Mouse (Mus musculus) limb, embryonic 13.5 days (tissue): Measurements from ENCODE around the gene Rbm4. TPM values are rescaled to one million over a fixed set of nuclear protein-coding genes. Genes with fewer than 3 reads are reported as not detected.
"Not testable (repeated sequence)": the region's sequence is repeated elsewhere in the genome, so short reads cannot be mapped to it uniquely, and the experiment has no call there.

Experiments
- ATAC-seq: fragments of 200-750 bp; cut with Nextera tagmentation; 2 replicates; pipeline ENCODE4 v1.8.0; 2017; ENCODE audit warnings: low read depth, moderate number of reproducible peaks, moderate TSS enrichment; ENCODE audit not compliant: low FRiP score
- H3K27ac ChIP-seq: fragments of 300-500 bp; sonication (generic); 2 replicates; pipeline ENCODE4 v1.5.1; 2015; ENCODE audit warnings: inconsistent platforms, mild to moderate bottlenecking, moderate library complexity
- H3K27me3 ChIP-seq: fragments of 300-500 bp; sonication (generic); 2 replicates; pipeline ENCODE4 v1.6.1; 2015; ENCODE audit warnings: mild to moderate bottlenecking, inconsistent platforms
- H3K36me3 ChIP-seq: fragments of 300-500 bp; sonication (generic); 2 replicates; pipeline ENCODE4 v1.6.1; 2015; ENCODE audit warnings: inconsistent platforms, mild to moderate bottlenecking, moderate library complexity
- H3K4me1 ChIP-seq: fragments of 300-500 bp; sonication (generic); 2 replicates; pipeline ENCODE4 v1.6.1; 2015; ENCODE audit warnings: inconsistent platforms
- H3K4me2 ChIP-seq: fragments of 300-500 bp; sonication (generic); replicated peaks from 2 replicates; pipeline ENCODE4 v1.6.1; 2015; ENCODE audit warnings: inconsistent platforms, mild to moderate bottlenecking, moderate library complexity
- H3K4me3 ChIP-seq: fragments of 300-500 bp; sonication (generic); 2 replicates; pipeline ENCODE4 v1.5.1; 2015; ENCODE audit warnings: moderate library complexity, mild to moderate bottlenecking, inconsistent platforms
- H3K9ac ChIP-seq: fragments of 300-500 bp; sonication (generic); 2 replicates; pipeline ENCODE4 v1.6.1; 2015; ENCODE audit warnings: mild to moderate bottlenecking, inconsistent platforms
- H3K9me3 ChIP-seq: fragments of 300-500 bp; sonication (generic); 2 replicates; pipeline ENCODE4 v1.6.1; 2016; ENCODE audit warnings: inconsistent platforms
- WGBS: fragments of 180-500 bp; shearing (Covaris S2); methylation state at CpG from one replicate; pipeline ENCODE4 v1.1.7; 2015; 5-methylcytosine and 5-hydroxymethylcytosine counted together
- polyA plus RNA-seq: library from polyadenylated mRNA; unstranded; fragments of >200 nt; fragmentation: Nextera tagmentation; extraction: Ambion mirVana; gene quantifications from 2 replicates; pipeline ENCODE4 v1.2.1, GENCODE M21; 2015

Rbm4 gene
- polyA plus RNA-seq, 1 experiment from 2014 or later, result 81.7 TPM

GRCm38 (mm10) chr19:4793281-4793830, 345 bp downstream of the Rbm4 start:
- peak; percentile 25; the same call in 1 of the 2 replicates for ATAC-seq

GRCm38 (mm10) chr19:4786313-4786712, 7.4 kb downstream of the Rbm4 start:
- no peak for ATAC-seq
- Histone ChIP-seq H3K27ac (no peak overlapping the region), H3K4me3 (no peak overlapping the region), H3K36me3 (peaks cover 95% of the 10 kb centered on the region), H3K27me3 (no peaks in the 10 kb centered on the region), H3K4me1 (peaks cover 40% of the 10 kb centered on the region), H3K9ac (no peak overlapping the region), H3K9me3 (no peaks in the 10 kb centered on the region), H3K4me2 (no peak overlapping the region)
- WGBS, result 96% methylated on average over 2 of the region's 2 CpGs

More at GRCm38 (mm10) chr19:4793281-4793830, 345 bp downstream of the Rbm4 start:
- Histone ChIP-seq H3K27ac (peak overlapping the region; percentile 59; the same call in 1 of the 2 replicates), H3K36me3 (peaks cover 50% of the 10 kb centered on the region), H3K9ac (peak overlapping the region; percentile 73), H3K9me3 (no peaks in the 10 kb centered on the region), H3K27me3 (no peaks in the 10 kb centered on the region), H3K4me2 (peak overlapping the region; percentile 86), H3K4me3 (peak overlapping the region; percentile 67), H3K4me1 (peaks cover 46% of the 10 kb centered on the region)
- WGBS, result under 1% methylated on average over 16 of the region's 16 CpGs

GRCm38 (mm10) chr19:4785206-4785605, 8.5 kb downstream of the Rbm4 start:
- WGBS, result 94% methylated on average over 7 of the region's 7 CpGs
- peaks cover 29% of the 10 kb centered on the region for H3K4me1 ChIP-seq
- no peak for ATAC-seq
- H3K36me3 ChIP-seq, result peaks cover 92% of the 10 kb centered on the region
- H3K9ac ChIP-seq, result no peak overlapping the region
- no peak overlapping the region for H3K27ac ChIP-seq
- H3K27me3 ChIP-seq, result no peaks in the 10 kb centered on the region
- no peaks in the 10 kb centered on the region for H3K9me3 ChIP-seq
- H3K4me2 ChIP-seq, result no peak overlapping the region
- no peak overlapping the region for H3K4me3 ChIP-seq

- no peaks in the 10 kb centered on the region for H3K27me3 ChIP-seq
- no peak overlapping the region for H3K9ac ChIP-seq
- WGBS, result 95% methylated on average over 2 of the region's 2 CpGs
- no peak overlapping the region for H3K27ac ChIP-seq
- no peak for ATAC-seq
- H3K36me3 ChIP-seq, result peaks cover 89% of the 10 kb centered on the region
- H3K4me1 ChIP-seq, result peaks cover 17% of the 10 kb centered on the region
- no peak overlapping the region for H3K4me3 ChIP-seq
- H3K4me2 ChIP-seq, result no peak overlapping the region
- H3K9me3 ChIP-seq, result no peaks in the 10 kb centered on the region
Measured at GRCm38 (mm10) chr19:4782891-4783290, 10.8 kb downstream of the Rbm4 start.

- 92% methylated on average over 3 of the region's 3 CpGs for WGBS
Measured at GRCm38 (mm10) chr19:4772785-4773184, 20.9 kb downstream of the Rbm4 start.

GRCm38 (mm10) chr19:4767507-4768148, 26.1 kb downstream of the Rbm4 start:
- 93% methylated on average over 12 of the region's 12 CpGs for WGBS
- H3K27ac ChIP-seq, result no peak overlapping the region
- no peak overlapping the region for H3K4me2 ChIP-seq
- no peak for ATAC-seq
- peaks cover 92% of the 10 kb centered on the region for H3K36me3 ChIP-seq
- H3K9me3 ChIP-seq, result no peaks in the 10 kb centered on the region
- H3K9ac ChIP-seq, result no peak overlapping the region
- no peaks in the 10 kb centered on the region for H3K27me3 ChIP-seq
- no peak overlapping the region for H3K4me3 ChIP-seq
- H3K4me1 ChIP-seq, result 0 out of 2 replicates have a peak, but pooled peaks cover 5% of the 10 kb centered on the region

More at GRCm38 (mm10) chr19:4772785-4773184, 20.9 kb downstream of the Rbm4 start:
- Histone ChIP-seq H3K9ac (no peak overlapping the region), H3K27ac (no peak overlapping the region), H3K4me1 (no peaks in the 10 kb centered on the region), H3K9me3 (no peaks in the 10 kb centered on the region), H3K27me3 (no peaks in the 10 kb centered on the region), H3K36me3 (peaks cover 92% of the 10 kb centered on the region), H3K4me2 (no peak overlapping the region), H3K4me3 (no peak overlapping the region)
- no peak for ATAC-seq

- 63% methylated on average over 1 of the region's 1 CpGs for WGBS
- no peak overlapping the region for H3K4me3 ChIP-seq
Measured at GRCm38 (mm10) chr19:4762876-4763275, 30.8 kb downstream of the Rbm4 start.

GRCm38 (mm10) chr19:4760544-4760943, 33.2 kb downstream of the Rbm4 start:
- H3K9me3 ChIP-seq, H3K27ac ChIP-seq, H3K4me2 ChIP-seq, H3K4me3 ChIP-seq, H3K9ac ChIP-seq, ATAC-seq, H3K27me3 ChIP-seq: not testable (repeated sequence)
- 92% methylated on average over 8 of the region's 8 CpGs for WGBS
- Histone ChIP-seq H3K36me3 (peaks cover 63% of the 10 kb centered on the region), H3K4me1 (peaks cover 23% of the 10 kb centered on the region)

More at GRCm38 (mm10) chr19:4762876-4763275, 30.8 kb downstream of the Rbm4 start:
- H3K4me1 ChIP-seq, result peaks cover 23% of the 10 kb centered on the region
- H3K9ac ChIP-seq, result no peak overlapping the region
- no peaks in the 10 kb centered on the region for H3K9me3 ChIP-seq
- ATAC-seq, result no peak
- H3K27me3 ChIP-seq, result no peaks in the 10 kb centered on the region
- no peak overlapping the region for H3K4me2 ChIP-seq
- H3K36me3 ChIP-seq, result peaks cover 79% of the 10 kb centered on the region
- no peak overlapping the region for H3K27ac ChIP-seq

- peak overlapping the region; percentile 91 for H3K27ac ChIP-seq
- H3K27me3 ChIP-seq, result no peaks in the 10 kb centered on the region
- H3K9me3 ChIP-seq, result no peaks in the 10 kb centered on the region
- H3K4me3 ChIP-seq, result peak overlapping the region; percentile 68
- H3K36me3 ChIP-seq, result peaks cover 29% of the 10 kb centered on the region
- 3% methylated on average over 9 of the region's 9 CpGs for WGBS
- no peak for ATAC-seq
- peak overlapping the region; percentile 81 for H3K9ac ChIP-seq
- peak overlapping the region; percentile 83 for H3K4me2 ChIP-seq
- H3K4me1 ChIP-seq, result peaks cover 23% of the 10 kb centered on the region
Measured at GRCm38 (mm10) chr19:4756921-4757320, 36.8 kb downstream of the Rbm4 start.

- H3K9me3 ChIP-seq, result no peaks in the 10 kb centered on the region
- H3K9ac ChIP-seq, result peak within 1 kb of the TSS; percentile 81
- peaks cover 23% of the 10 kb centered on the region for H3K4me1 ChIP-seq
- peak within 1 kb of the TSS; percentile 68 for H3K4me3 ChIP-seq
- peaks cover 25% of the 10 kb centered on the region for H3K36me3 ChIP-seq
- H3K27ac ChIP-seq, result peak within 1 kb of the TSS; percentile 91
- peak within 1 kb of the TSS; percentile 83 for H3K4me2 ChIP-seq
- no peaks in the 10 kb centered on the region for H3K27me3 ChIP-seq
- 0% methylated on average over 65 of the region's 65 CpGs for WGBS
- peak; percentile 96 for ATAC-seq
Measured at GRCm38 (mm10) chr19:4756193-4756911, 37.3 kb downstream of the Rbm4 start, which contains the start of gene Rbm4b. TSS of gene Rbm4b (plus strand) at chr19:4756497.

GRCm38 (mm10) chr19:4755565-4756192, 38.0 kb downstream of the Rbm4 start:
- peak; percentile 59; the same call in 1 of the 2 replicates for ATAC-seq
- no peaks in the 10 kb centered on the region for H3K9me3 ChIP-seq
- 0% methylated on average over 10 of the region's 10 CpGs for WGBS
- H3K27ac ChIP-seq, result peak overlapping the region; percentile 87
- peaks cover 23% of the 10 kb centered on the region for H3K4me1 ChIP-seq
- H3K36me3 ChIP-seq, result peaks cover 18% of the 10 kb centered on the region
- peak overlapping the region; percentile 83 for H3K4me2 ChIP-seq
- H3K27me3 ChIP-seq, result no peaks in the 10 kb centered on the region
- peak overlapping the region; percentile 68 for H3K4me3 ChIP-seq
- peak overlapping the region; percentile 81 for H3K9ac ChIP-seq
